Mouse (Mus musculus) forebrain, embryonic 15.5 days (tissue): ENCODE data around the gene Ptges2. TPM values are rescaled to one million over a fixed set of nuclear protein-coding genes. Genes with fewer than 3 reads are reported as not detected.

Experiments
- ATAC-seq: fragments of 200-750 bp; cut with Nextera tagmentation; replicated peaks from 2 replicates; pipeline ENCODE4 v1.8.0; 2017; ENCODE audit warnings: mild to moderate bottlenecking, moderate TSS enrichment, moderate library complexity
- H3K27ac ChIP-seq: fragments of 300-500 bp; sonication (generic); replicated peaks from 2 replicates; pipeline ENCODE4 v1.5.1; 2015; ENCODE audit warnings: mild to moderate bottlenecking, inconsistent platforms
- H3K27me3 ChIP-seq: fragments of 300-500 bp; sonication (generic); 2 replicates; pipeline ENCODE4 v1.6.1; 2015; ENCODE audit warnings: inconsistent platforms
- H3K36me3 ChIP-seq: fragments of 300-500 bp; sonication (generic); 2 replicates; pipeline ENCODE4 v1.6.1; 2015; ENCODE audit warnings: mild to moderate bottlenecking, inconsistent platforms
- H3K4me1 ChIP-seq: fragments of 300-500 bp; sonication (generic); 2 replicates; pipeline ENCODE4 v1.6.1; 2015; ENCODE audit warnings: inconsistent platforms
- H3K4me2 ChIP-seq: fragments of 300-500 bp; sonication (generic); replicated peaks from 2 replicates; pipeline ENCODE4 v1.6.1; 2015; ENCODE audit warnings: mild to moderate bottlenecking, inconsistent platforms
- H3K4me3 ChIP-seq: fragments of 300-500 bp; sonication (generic); 2 replicates; pipeline ENCODE4 v1.5.1; 2015; ENCODE audit warnings: mild to moderate bottlenecking, inconsistent platforms
- H3K9ac ChIP-seq: fragments of 300-500 bp; sonication (generic); replicated peaks from 2 replicates; pipeline ENCODE4 v1.6.1; 2015; ENCODE audit warnings: mild to moderate bottlenecking, inconsistent platforms
- H3K9me3 ChIP-seq: fragments of 300-500 bp; sonication (generic); 2 replicates; pipeline ENCODE4 v1.6.1; 2016; ENCODE audit warnings: inconsistent platforms
- WGBS: fragments of 180-500 bp; shearing (Covaris S2); methylation state at CpG from one replicate; pipeline ENCODE4 v1.1.7; 2015; ENCODE audit warnings: mixed read lengths; 5-methylcytosine and 5-hydroxymethylcytosine counted together
- polyA plus RNA-seq: library from polyadenylated mRNA; unstranded; fragments of >200 nt; fragmentation: Nextera tagmentation; extraction: Ambion mirVana; gene quantifications from 2 replicates; pipeline ENCODE4 v1.2.1, GENCODE M21; 2015

Gene Ptges2
- polyA plus RNA-seq, 1 experiment from 2014 or later: 40.3 TPM

GRCm38 (mm10) chr2:32436686-32437372, 41.1 kb downstream of the Ptges2 start:
- 21% methylated on average over 3 of the region's 3 CpGs for WGBS
- no peaks in the 10 kb centered on the region for H3K36me3 ChIP-seq
- no peak overlapping the region for H3K4me2 ChIP-seq
- H3K4me1 ChIP-seq: peaks cover 48% of the 10 kb centered on the region
- H3K9me3 ChIP-seq: no peaks in the 10 kb centered on the region
- H3K27me3 ChIP-seq: no peaks in the 10 kb centered on the region
- no peak overlapping the region for H3K4me3 ChIP-seq
- no peak overlapping the region for H3K9ac ChIP-seq
- H3K27ac ChIP-seq: peak overlapping the region; percentile 62
- ATAC-seq: peak; percentile 80

GRCm38 (mm10) chr2:32437612-32438166, 42.0 kb downstream of the Ptges2 start:
- ATAC-seq: no peak
- Histone ChIP-seq H3K4me1 (peaks cover 47% of the 10 kb centered on the region), H3K9ac (no peak overlapping the region), H3K4me2 (no peak overlapping the region), H3K9me3 (no peaks in the 10 kb centered on the region), H3K27me3 (no peaks in the 10 kb centered on the region), H3K27ac (peak overlapping the region; percentile 62), H3K36me3 (no peaks in the 10 kb centered on the region), H3K4me3 (no peak overlapping the region)
- 65% methylated on average over 2 of the region's 2 CpGs for WGBS

- peak overlapping the region; percentile 62; the same call in 1 of the 2 replicates for H3K27ac ChIP-seq
- peaks cover 47% of the 10 kb centered on the region for H3K4me1 ChIP-seq
- no peak for ATAC-seq
- H3K4me3 ChIP-seq: no peak overlapping the region
- H3K4me2 ChIP-seq: no peak overlapping the region
- 71% methylated on average over 3 of the region's 3 CpGs for WGBS
- H3K36me3 ChIP-seq: no peaks in the 10 kb centered on the region
- H3K9me3 ChIP-seq: no peaks in the 10 kb centered on the region
- H3K9ac ChIP-seq: no peak overlapping the region
- H3K27me3 ChIP-seq: no peaks in the 10 kb centered on the region
Observed at GRCm38 (mm10) chr2:32438733-32439132, 43.0 kb downstream of the Ptges2 start.

GRCm38 (mm10) chr2:32439177-32439576, 43.5 kb downstream of the Ptges2 start:
- no peaks in the 10 kb centered on the region for H3K27me3 ChIP-seq
- H3K4me3 ChIP-seq: no peak overlapping the region
- H3K4me1 ChIP-seq: peaks cover 47% of the 10 kb centered on the region
- H3K9ac ChIP-seq: no peak overlapping the region
- no peak for ATAC-seq
- H3K9me3 ChIP-seq: no peaks in the 10 kb centered on the region
- peak overlapping the region; percentile 62 for H3K27ac ChIP-seq
- no peak overlapping the region for H3K4me2 ChIP-seq
- H3K36me3 ChIP-seq: no peaks in the 10 kb centered on the region
- WGBS: 5% methylated on average over 6 of the region's 6 CpGs

GRCm38 (mm10) chr2:32440164-32440563, 44.5 kb downstream of the Ptges2 start:
- Histone ChIP-seq H3K27ac (peak overlapping the region; percentile 65), H3K36me3 (peaks cover 6% of the 10 kb centered on the region; the same call in 1 of the 2 replicates), H3K4me1 (peaks cover 47% of the 10 kb centered on the region), H3K4me2 (no peak overlapping the region), H3K4me3 (no peak overlapping the region), H3K27me3 (no peaks in the 10 kb centered on the region), H3K9me3 (no peaks in the 10 kb centered on the region), H3K9ac (no peak overlapping the region)
- WGBS: 28% methylated on average over 2 of the region's 2 CpGs
- no peak for ATAC-seq

- no peak for ATAC-seq
- WGBS: 70% methylated on average over 1 of the region's 1 CpGs
- no peak overlapping the region for H3K27ac ChIP-seq
Observed at GRCm38 (mm10) chr2:32440632-32441031, 44.9 kb downstream of the Ptges2 start.

GRCm38 (mm10) chr2:32441550-32441949, 45.9 kb downstream of the Ptges2 start:
- H3K27ac ChIP-seq: no peak overlapping the region
- no peak for ATAC-seq
- H3K36me3 ChIP-seq: peaks cover 6% of the 10 kb centered on the region; the same call in 1 of the 2 replicates
- no peaks in the 10 kb centered on the region for H3K27me3 ChIP-seq
- H3K9ac ChIP-seq: no peak overlapping the region
- no peaks in the 10 kb centered on the region for H3K9me3 ChIP-seq
- H3K4me1 ChIP-seq: peaks cover 38% of the 10 kb centered on the region
- no peak overlapping the region for H3K4me3 ChIP-seq
- WGBS: 89% methylated on average over 2 of the region's 2 CpGs
- no peak overlapping the region for H3K4me2 ChIP-seq

More at GRCm38 (mm10) chr2:32440632-32441031, 44.9 kb downstream of the Ptges2 start:
- peaks cover 6% of the 10 kb centered on the region; the same call in 1 of the 2 replicates for H3K36me3 ChIP-seq
- no peaks in the 10 kb centered on the region for H3K27me3 ChIP-seq
- no peak overlapping the region for H3K4me3 ChIP-seq
- no peak overlapping the region for H3K4me2 ChIP-seq
- H3K9ac ChIP-seq: no peak overlapping the region
- peaks cover 47% of the 10 kb centered on the region for H3K4me1 ChIP-seq
- H3K9me3 ChIP-seq: no peaks in the 10 kb centered on the region

DNA sequence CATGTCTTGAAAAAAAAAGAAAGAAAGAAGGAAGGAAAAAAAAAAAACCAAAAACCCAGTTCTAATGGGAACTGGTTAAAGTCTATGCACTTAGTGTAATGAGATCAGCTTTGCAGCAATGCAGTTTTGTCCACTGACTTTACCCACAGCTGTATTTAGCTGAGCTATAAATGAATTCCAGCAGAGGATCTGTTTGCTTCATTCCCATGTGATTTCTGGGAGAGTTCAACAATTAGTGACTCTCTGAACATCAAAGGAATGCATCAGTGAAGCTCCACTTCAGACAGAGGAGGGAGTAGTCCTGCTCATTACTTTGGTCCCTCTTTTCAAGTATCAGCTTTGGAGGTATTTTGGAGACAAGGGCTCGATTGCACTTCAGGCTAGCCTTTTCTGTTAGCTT, 49.8 kb downstream of the Ptges2 start:
- WGBS: 78% methylated on average over 1 of the region's 1 CpGs
- no peak overlapping the region for H3K9ac ChIP-seq
- no peaks in the 10 kb centered on the region for H3K27me3 ChIP-seq
- H3K4me1 ChIP-seq: peaks cover 24% of the 10 kb centered on the region
- H3K4me2 ChIP-seq: no peak overlapping the region
- H3K36me3 ChIP-seq: peaks cover 6% of the 10 kb centered on the region; the same call in 1 of the 2 replicates
- H3K4me3 ChIP-seq: no peak overlapping the region
- no peaks in the 10 kb centered on the region for H3K9me3 ChIP-seq
- no peak overlapping the region for H3K27ac ChIP-seq
- no peak for ATAC-seq

DNA sequence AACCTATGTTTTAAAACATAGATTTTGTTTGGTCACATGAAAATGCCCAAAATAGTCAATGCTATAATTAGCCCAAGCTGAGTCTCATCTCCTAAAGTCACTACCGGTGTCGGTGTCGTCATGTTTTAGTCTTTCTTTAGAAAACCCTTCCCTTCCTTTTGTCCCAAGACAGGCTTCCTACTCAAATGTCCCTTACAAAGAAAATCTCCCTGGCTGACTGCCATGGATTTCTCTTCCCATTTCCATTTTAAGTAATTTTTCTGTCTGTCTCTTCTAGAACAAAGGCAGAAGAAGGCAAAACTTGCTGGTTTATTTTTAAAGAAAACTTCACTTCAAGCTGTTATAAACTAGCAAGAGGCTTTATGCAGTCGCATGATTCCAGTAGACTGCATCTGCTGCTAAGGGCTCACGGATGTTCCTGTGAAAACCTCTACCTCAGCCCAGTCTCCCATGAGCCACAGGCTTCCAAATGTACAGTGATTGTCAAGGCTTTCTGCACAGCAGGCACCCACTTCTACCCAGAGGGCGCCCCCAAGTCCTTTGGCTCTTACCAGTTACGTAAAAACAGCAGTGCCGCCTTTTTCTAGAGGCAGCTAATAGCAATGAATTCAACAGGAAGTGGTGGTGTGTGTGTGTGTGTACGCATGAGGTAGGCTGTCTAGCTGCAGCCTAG, 51.7 kb downstream of the Ptges2 start:
- Histone ChIP-seq H3K27me3 (no peaks in the 10 kb centered on the region), H3K4me2 (no peak overlapping the region), H3K9ac (no peak overlapping the region), H3K4me3 (no peak overlapping the region), H3K4me1 (peaks cover 26% of the 10 kb centered on the region), H3K36me3 (peaks cover 6% of the 10 kb centered on the region; the same call in 1 of the 2 replicates), H3K9me3 (no peaks in the 10 kb centered on the region), H3K27ac (peak overlapping the region; percentile 54)
- ATAC-seq: no peak
- WGBS: 54% methylated on average over 9 of the region's 9 CpGs

GRCm38 (mm10) chr2:32448480-32448879, 52.8 kb downstream of the Ptges2 start:
- WGBS: 90% methylated on average over 1 of the region's 1 CpGs

GRCm38 (mm10) chr2:32449761-32450754, 54.4 kb downstream of the Ptges2 start, which contains the start of gene Naif1:
Gene Naif1, plus strand, starts transcription at chr2:32450457.
- no peaks in the 10 kb centered on the region for H3K9me3 ChIP-seq
- H3K27me3 ChIP-seq: no peaks in the 10 kb centered on the region
- 76% methylated on average over 15 of the region's 15 CpGs for WGBS
- no peak for ATAC-seq
- H3K4me2 ChIP-seq: peak within 1 kb of the TSS; percentile 58
- peaks cover under 1% of the 10 kb centered on the region; the same call in 1 of the 2 replicates for H3K36me3 ChIP-seq
- H3K9ac ChIP-seq: peak within 1 kb of the TSS; percentile 82
- peak within 1 kb of the TSS; percentile 98 for H3K27ac ChIP-seq
- peak within 1 kb of the TSS; percentile 82 for H3K4me3 ChIP-seq
- peaks cover 41% of the 10 kb centered on the region for H3K4me1 ChIP-seq

More at GRCm38 (mm10) chr2:32448480-32448879, 52.8 kb downstream of the Ptges2 start:
- Histone ChIP-seq H3K27me3 (no peaks in the 10 kb centered on the region), H3K4me1 (peaks cover 37% of the 10 kb centered on the region), H3K9ac (no peak overlapping the region), H3K4me2 (no peak overlapping the region), H3K9me3 (no peaks in the 10 kb centered on the region), H3K36me3 (peaks cover 6% of the 10 kb centered on the region; the same call in 1 of the 2 replicates), H3K27ac (no peak overlapping the region), H3K4me3 (no peak overlapping the region)
- ATAC-seq: no peak
